Mouse (Mus musculus): Measurements from ENCODE around the gene Prkca.

Gene Prkca

DNA sequence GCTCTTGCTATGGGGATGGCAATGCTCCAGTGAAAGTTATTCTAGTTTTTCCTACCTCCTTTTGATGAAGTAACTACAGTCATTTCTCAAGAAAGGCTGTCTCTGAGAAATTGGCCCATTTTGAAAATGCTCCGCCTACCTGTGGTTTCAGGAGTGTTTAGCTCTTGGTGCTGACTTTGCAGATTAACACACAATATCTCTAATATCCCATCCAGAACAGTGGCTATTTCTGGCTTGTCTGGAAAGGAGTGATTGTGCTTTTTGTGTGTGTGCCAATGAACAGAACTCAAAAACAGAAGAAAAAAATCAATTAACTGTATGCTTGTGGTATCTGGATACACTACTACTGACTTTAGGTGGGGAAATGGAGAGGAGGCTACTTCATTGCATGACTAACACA lies 395.8 kb downstream of the Prkca start:
- DNase-seq (ENCODE audit: low spot score) = no peak

DNA sequence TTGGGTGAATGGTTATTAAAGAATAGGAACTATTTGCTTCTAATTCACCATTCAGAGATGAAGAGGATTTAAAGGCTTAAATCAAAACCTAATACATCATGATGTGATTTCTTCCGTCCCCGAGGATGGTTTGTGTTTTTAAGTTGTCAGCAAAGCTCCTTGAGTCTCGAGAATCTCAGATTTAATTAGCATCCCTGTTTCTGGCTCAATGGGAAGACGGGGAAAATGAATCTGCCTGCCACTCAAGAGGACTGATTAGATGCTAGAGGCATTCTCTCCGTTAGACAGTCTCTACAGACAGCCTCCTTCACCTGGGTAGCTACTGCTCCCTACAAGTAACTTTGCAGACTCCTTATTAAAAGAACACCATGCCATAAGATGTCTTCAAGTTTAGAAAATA lies 396.9 kb downstream of the Prkca start:
- no peak for DNase-seq (ENCODE audit: low spot score)

DNA sequence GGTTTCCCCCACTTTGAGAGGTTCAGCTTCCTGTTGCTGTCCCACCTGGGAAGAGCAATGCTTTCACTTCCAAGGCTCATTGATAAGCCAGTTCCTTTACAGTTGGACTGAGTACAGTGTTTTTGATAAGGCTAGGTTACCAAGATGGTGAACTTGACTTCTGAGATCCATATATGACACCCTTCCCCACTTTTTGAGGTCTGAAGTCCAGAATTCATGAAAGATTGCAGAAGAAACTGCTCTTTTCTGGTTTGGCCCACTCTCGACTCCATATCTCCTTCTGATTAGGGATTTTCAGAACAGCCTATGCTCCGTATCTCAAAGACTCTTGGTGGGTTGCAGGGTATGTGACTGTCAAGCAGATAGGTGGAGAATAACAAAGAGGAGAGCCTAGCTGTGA lies 406.8 kb downstream of the Prkca start:
- DNase-seq (ENCODE audit: low spot score) = no peak

DNA sequence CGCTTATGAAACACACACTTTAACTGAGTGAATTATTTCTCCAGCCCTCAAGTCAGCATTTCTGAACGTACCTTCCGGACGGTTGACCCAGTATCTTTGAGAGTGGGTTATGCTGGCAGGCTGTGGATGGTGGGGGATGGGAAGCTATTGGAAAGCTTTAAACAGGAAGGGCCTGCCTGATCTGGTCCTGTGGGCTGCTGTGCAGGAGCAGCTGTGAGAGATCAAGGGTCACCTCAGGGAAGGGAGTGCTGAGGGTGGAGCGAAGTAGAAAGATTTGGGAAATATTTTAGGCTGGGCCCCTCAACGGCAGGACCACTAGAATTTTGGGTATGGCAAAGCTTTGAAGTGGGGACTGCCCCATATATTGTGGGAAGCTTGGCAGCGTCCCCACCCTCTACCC lies 412.0 kb downstream of the Prkca start:
- no peak for DNase-seq (ENCODE audit: low spot score)

DNA sequence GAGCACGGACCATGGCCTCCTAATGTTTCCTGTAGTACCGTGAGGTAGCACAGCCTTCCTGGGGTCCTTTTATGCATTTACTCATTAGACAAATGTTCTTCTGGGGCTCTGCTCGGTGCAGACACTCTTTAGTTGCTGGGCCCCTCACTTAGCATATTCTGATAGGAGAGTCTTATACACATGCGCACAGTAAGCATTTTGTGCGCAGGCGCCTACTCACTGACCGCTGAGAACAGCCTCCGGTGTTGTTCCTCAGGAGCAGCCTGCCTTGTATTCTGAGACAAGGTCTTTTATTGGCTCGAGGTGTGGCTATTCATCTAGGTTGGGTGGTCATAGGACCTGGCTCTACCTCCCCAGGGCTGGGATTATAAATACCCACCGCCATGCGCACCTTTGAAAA lies 412.4 kb downstream of the Prkca start:
- DNase-seq (ENCODE audit: low spot score) = no peak

DNA sequence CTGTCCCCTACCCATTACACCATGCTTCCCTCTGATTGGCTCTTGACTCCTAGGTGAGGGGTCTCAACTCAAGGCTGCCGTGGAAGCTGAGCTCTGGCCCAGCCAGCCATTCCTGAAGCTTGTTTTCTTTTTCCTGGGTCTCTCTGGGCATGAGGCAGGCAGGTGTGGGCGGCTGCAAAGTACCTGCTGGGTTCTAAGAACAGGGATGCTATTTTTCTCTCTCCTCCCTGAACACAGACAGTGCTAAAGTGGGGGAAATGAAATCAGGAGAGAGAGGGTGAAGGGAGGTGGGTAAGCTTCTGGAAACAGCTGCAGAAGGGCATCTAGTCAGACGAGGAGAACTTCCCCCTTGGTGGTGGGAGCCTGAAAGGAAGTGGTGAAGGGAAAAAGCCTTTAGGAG lies 414.0 kb downstream of the Prkca start:
- no peak for DNase-seq (ENCODE audit: low spot score)

DNA sequence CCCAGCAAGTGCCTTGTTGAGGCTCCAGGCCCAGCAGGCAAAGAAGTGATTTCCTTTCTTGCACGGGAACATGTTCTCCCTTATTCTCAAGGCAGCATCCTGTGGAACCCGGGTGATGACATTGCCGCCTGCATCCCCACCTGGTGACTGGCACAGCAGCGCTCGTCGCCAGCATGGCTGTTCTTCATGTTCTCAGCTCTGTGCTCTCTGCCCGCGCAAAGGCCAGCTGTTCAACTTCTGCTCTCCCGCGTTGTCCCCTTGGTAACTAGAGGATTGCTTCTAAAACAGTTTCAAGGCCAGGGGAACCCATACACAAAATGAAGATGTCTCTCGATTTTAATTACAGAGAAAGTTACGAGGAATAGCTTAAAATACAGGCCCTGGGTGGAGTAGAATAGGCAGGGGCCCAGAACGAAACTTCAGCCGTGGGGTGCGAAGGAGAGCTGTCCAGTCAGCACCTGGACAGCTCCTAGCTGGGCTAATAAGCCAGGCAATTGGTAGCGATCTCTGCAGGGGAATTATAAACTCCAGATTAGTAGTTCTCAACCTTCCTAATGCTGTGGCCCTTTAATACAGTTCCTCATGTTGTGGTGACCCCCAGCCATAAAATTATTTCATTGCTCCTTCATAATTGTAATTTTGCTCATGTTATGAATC lies 423.7 kb downstream of the Prkca start:
- no peak for DNase-seq (ENCODE audit: low spot score)

DNA sequence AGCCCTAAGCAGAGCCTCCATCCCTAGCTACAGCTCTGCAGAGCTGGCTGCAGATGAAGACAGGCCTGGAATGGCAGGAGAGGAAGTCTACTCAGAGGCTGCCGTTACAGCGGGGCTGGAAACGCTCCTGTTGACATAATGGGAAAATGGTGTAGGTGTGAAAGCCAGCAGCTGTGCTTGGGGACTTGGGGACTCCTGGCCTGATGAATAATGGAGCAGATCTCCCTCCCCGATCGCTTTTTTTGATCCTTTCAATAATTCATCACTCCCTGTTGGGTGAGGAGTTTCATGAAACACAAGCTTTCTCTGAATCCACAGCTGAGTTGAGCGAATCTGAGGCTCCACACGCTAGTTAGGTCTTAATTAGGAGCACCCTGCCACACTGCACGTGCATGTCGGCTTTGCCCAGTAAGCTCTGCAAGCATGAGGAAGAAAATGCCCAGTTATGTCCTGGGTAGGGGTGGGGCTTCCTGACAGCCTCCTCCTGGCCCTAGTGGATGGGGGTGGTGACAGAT lies 425.9 kb downstream of the Prkca start:
- DNase-seq (ENCODE audit: low spot score) = no peak

DNA sequence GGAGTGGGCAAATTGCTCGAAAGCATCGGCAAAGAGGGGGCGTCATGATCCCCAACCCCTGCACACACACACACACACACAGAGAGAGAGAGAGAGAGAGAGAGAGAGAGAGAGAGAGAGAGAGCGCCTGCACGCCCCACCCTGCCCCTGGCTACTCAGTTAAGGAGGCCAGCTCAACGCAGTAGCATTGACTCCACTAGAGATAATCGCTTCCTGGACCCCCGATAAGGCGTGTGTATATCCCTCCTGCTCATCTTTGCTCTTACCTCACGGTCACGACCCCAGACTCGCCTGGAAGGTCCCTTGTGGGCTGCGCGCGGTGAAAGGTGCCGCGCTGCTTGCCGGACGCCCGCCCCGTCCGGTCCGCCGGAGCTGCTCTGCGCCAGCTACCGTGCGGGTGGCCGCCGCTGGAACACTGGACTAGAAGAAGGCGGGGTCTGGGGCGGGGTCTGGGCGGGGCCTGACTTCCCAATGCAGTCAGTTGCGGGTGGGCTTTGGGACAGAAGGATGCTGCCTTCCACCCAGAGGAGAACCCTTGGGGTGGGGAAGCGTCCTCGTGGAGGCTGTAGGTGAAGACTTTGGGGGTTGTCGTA lies 429.0 kb downstream of the Prkca start, which contains the start of gene Cacng5:
Cacng5 (minus strand) TSS at position 422 of the 593 bp plus-strand sequence.
- DNase-seq (ENCODE audit: low spot score) = no peak

DNA sequence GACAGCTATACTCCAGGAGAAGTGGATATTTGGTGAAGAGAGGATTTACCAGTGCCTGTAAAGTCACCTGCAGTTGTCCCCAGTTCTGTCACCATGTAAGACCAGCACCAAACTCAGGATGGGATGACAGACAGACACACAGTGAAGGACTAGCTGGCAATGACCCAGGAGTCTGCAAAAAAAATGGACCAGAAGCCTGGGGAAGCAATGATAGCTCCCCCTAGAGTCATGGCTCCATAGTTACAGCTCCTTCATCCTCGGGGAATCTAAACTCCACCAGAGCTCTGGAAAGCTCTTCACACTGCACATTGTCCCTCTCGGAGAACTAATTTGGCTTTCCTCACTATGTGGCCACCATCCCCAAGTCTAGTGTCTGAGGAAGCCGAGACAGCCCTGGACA lies 430.4 kb downstream of the Prkca start:
- no peak for DNase-seq (ENCODE audit: low spot score)

DNA sequence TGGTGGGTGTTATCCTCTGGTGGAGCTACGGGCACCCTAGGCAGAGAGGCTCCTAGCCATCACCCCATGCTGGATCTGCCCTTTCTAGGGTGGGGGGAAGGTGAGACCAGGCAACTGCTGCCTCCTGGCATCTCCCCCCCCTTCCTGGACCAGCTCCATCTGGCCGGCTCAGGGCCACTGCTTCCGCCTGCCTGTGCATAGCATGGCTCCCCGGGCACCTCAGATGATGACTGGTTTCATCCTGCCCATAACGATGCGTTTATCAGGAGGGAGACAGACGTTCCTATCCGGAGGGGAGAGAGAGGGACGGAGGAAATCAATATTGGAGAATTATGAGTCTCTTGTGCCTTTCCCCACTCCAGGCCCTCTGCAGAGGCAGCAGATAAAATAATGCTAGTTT lies 438.4 kb downstream of the Prkca start:
- DNase-seq (ENCODE audit: low spot score) = no peak

DNA sequence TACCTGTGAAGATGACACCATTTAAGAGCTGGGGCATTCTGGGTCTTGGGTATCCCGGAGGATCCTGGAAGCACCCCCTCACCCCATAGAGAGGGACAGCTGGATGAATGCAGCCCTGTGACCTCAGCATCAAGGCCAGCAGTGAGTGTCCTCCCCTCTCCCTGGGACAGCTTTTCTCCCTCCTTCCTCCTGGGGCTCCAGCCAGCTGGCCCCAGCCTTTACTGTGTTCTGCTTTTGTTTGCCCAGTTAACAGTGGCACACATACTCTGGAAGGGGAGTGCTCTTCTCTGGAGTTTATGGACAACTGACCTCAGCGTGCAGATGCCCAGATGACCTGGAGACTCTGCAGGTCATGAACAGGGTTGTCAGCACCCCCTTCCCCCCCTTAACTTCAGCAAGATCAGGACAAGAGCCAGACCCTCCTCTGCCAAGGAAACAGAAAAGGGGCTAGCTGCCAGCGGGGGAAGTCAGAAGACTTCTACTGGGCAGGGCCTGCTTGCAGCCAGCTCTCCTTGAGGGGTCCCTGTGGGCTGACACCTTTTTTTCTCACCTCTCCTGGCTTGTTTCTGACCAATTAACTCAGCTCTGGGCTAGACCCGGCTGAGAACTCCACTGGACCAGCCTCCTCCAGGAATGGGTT lies 439.6 kb downstream of the Prkca start:
- DNase-seq (ENCODE audit: low spot score) = no peak

DNA sequence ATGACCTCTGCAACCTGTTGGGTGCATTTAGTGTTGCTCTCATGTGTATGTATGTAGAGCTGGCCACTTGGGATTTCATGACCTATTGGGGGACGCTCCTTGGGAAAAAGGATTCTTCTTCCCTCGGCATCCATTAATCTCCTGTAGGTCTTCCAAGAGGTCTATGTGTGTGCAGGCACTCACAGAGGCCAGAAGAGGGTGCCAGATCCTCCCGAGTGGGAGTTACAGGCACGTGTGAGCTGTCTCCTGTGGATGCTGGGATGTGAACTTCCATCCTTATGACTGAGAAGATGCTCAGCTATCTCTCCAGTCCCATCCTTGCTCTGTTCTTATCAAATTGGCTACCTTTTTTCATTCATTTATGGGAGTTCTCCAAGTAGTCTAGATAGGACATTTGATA lies 443.3 kb downstream of the Prkca start:
- no peak for DNase-seq (ENCODE audit: low spot score)

DNA sequence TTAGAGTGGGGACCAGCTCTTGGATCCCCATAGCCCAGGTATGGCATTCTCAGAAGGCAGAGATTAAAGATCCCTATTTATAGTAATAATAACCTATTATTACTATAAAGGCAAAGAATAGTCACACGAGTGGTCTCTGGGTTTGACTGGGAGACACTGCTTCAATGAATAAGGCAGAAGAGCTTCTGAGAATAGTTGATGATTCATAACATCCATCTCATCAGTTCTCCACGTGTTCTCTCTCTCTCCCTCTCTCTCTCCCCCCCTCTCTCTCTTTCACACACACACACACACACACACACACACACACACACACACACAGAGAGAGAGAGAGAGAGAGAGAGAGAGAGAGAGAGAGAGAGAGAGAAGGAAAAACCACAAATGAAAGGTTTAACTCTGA lies 445.0 kb downstream of the Prkca start:
- DNase-seq (ENCODE audit: low spot score) = no peak

DNA sequence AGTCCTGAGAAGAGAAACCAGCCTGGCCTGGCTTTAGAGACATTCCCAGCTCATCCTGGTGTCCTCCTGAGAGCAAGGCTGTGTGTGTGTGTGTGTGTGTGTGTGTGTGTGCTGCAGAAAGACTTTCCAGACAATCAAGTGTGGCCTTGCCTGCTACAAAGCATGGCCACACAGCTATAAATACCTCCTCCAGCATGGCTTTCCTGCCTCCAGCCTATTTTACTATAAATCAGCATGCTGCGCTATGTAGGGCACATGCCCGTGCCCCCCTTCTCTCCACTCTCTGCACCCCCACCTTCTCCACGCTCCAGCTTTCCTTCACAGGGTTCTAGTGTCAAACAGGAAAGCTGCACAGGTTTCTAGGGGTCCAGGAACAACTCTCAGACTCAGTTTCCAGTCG lies 448.1 kb downstream of the Prkca start:
- DNase-seq (ENCODE audit: low spot score) = no peak

DNA sequence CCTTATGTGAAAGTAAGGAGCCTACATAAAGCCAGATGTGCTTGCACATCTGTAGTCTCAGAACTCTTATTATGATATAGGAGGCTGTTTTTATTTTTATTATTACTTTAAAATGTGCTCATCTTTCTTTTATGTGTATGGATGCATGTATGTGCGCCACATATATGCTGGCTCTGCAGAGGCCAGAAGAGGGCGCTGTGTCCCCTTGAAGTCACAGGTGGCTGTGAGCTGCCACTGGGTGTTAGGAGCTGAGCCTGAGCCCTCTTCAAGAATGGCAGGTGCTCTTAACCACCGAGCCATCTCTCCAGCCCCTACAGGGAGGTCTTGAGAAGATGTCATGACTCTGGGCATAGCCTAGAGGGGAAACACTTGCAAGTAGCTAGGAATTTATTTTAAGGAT lies 452.4 kb downstream of the Prkca start:
- no peak for DNase-seq (ENCODE audit: low spot score)

DNA sequence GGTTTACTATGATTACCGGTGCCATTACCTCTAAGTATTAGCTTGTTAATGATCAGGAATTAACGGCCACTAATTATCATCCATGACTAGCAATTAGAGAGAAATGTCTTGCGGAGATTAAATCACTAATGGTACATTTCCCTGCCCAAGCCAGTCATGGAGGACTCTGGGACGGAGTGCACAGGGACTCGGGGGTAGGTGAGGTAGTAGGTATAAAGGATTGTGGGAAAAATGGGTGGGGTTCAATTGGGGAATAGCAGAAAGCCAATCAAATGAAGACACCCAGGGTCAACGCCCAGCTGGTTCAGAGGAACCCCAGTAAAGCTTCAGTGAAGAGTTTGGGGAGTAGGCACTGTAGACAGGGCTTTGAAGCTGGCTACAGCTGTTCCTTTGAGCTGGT lies 456.4 kb downstream of the Prkca start:
- DNase-seq (ENCODE audit: low spot score) = no peak
